Mouse (Mus musculus): ENCODE results near the gene Begain.

The Begain gene

GRCm38 (mm10) chr12:109068167-109068653 lies at the start of gene Begain:
Begain (minus strand) TSS chr12:109068217.
- DNase-seq, result no peak

GRCm38 (mm10) chr12:109115707-109116106 lies 47.7 kb upstream of the Begain start:
- DNase-seq, result no peak

- no peak for DNase-seq
Measured at GRCm38 (mm10) chr12:109115161-109115560, 47.1 kb upstream of the Begain start.

- DNase-seq, result no peak
Measured at GRCm38 (mm10) chr12:109112996-109113592, 45.1 kb upstream of the Begain start.

GRCm38 (mm10) chr12:109112354-109112995 lies 44.5 kb upstream of the Begain start:
- DNase-seq, result no peak

- DNase-seq, result no peak
Measured at GRCm38 (mm10) chr12:109108911-109109310, 40.9 kb upstream of the Begain start.

GRCm38 (mm10) chr12:109100381-109100780 lies 32.4 kb upstream of the Begain start:
- DNase-seq, result no peak

GRCm38 (mm10) chr12:109090456-109091130 lies 22.6 kb upstream of the Begain start:
- no peak for DNase-seq

GRCm38 (mm10) chr12:109090041-109090440 lies 22.0 kb upstream of the Begain start:
- DNase-seq, result no peak

- no peak for DNase-seq
Measured at GRCm38 (mm10) chr12:109086111-109086510, 18.1 kb upstream of the Begain start.

- DNase-seq, result no peak
Measured at GRCm38 (mm10) chr12:109085674-109086073, 17.7 kb upstream of the Begain start.

GRCm38 (mm10) chr12:109085046-109085445 lies 17.0 kb upstream of the Begain start:
- no peak for DNase-seq

- no peak for DNase-seq
Measured at GRCm38 (mm10) chr12:109083476-109083875, 15.5 kb upstream of the Begain start.

GRCm38 (mm10) chr12:109077036-109077435 lies 9.0 kb upstream of the Begain start:
- no peak for DNase-seq

- DNase-seq, result no peak
Measured at GRCm38 (mm10) chr12:109074777-109075285, 6.8 kb upstream of the Begain start.

- peak; percentile 12 for DNase-seq
Measured at GRCm38 (mm10) chr12:109074106-109074505, 6.1 kb upstream of the Begain start.

GRCm38 (mm10) chr12:109071248-109071647 lies 3.2 kb upstream of the Begain start:
- peak; percentile 30 for DNase-seq

- DNase-seq, result no peak
Measured at GRCm38 (mm10) chr12:109069751-109070150, 1.7 kb upstream of the Begain start.

- no peak for DNase-seq
Measured at GRCm38 (mm10) chr12:109068738-109069137, 721 bp upstream of the Begain start.

- no peak for DNase-seq
Measured at GRCm38 (mm10) chr12:109067561-109068135, 369 bp downstream of the Begain start.

GRCm38 (mm10) chr12:109058660-109059059 lies 9.4 kb downstream of the Begain start:
- DNase-seq, result no peak

GRCm38 (mm10) chr12:109057736-109058135 lies 10.3 kb downstream of the Begain start:
- DNase-seq, result no peak
